Mouse (Mus musculus): ENCODE measurements around the gene Spg21. TPM values are rescaled to one million over a fixed set of nuclear protein-coding genes. Genes with fewer than 3 reads are reported as not detected.
A peak's percentile ranks its signal among the peaks of the same experiment; 100 is the strongest.

Spg21 gene
- polyA plus RNA-seq, 1 experiment from 2014 or later: 61.3 TPM

GRCm38 (mm10) chr9:65472769-65473168 lies 12.0 kb downstream of the Spg21 start:
- H3K9me3 ChIP-seq (replicated peaks): no peaks in the 10 kb centered on the region
- H3K36me3 ChIP-seq: peaks cover 70% of the 10 kb centered on the region
- H3K4me3 ChIP-seq: no peak overlapping the region
- H3K9ac ChIP-seq: no peak overlapping the region
- no peak for ATAC-seq (ENCODE audit: insufficient number of reproducible peaks, low FRiP score)
- no peak overlapping the region for H3K27ac ChIP-seq (ENCODE audit: poor library complexity, severe bottlenecking)
- no peak overlapping the region for H3K4me2 ChIP-seq
- no peaks in the 10 kb centered on the region for H3K27me3 ChIP-seq (replicated peaks)
- WGBS: 87% methylated on average over 4 of the region's 4 CpGs
- H3K4me1 ChIP-seq (replicated peaks): no peaks in the 10 kb centered on the region

DNA sequence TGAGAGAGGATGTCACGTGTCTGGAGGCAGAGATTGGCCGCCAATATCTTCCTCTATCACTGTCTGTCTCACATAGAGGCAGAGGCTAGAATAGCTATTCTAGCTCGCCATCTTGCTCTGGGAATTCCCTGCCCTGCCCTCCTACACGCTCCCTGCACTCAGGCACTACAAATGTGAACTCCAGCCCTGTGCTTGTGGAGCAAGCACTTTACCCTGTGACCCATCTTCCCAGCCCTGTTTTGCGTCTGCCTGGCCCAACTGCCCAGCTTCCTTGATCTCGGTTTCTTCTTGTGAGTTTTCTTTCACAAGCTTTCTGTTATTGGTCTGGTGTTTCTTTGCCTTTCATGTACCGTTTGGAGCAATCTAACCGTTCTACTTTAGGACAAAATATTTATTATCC lies 18.4 kb downstream of the Spg21 start:
- Histone ChIP-seq H3K36me3 (peaks cover 83% of the 10 kb centered on the region), H3K9me3 (replicated peaks) (no peaks in the 10 kb centered on the region), H3K4me2 (no peak overlapping the region), H3K27me3 (replicated peaks) (no peaks in the 10 kb centered on the region), H3K4me3 (no peak overlapping the region), H3K4me1 (replicated peaks) (no peaks in the 10 kb centered on the region), H3K27ac (ENCODE audit: poor library complexity, severe bottlenecking) (no peak overlapping the region), H3K9ac (no peak overlapping the region)
- no peak for ATAC-seq (ENCODE audit: insufficient number of reproducible peaks, low FRiP score)
- 75% methylated on average over 8 of the region's 8 CpGs for WGBS

- H3K9ac ChIP-seq: no peak overlapping the region
- 77% methylated on average over 5 of the region's 5 CpGs for WGBS
- no peaks in the 10 kb centered on the region for H3K9me3 ChIP-seq (replicated peaks)
- H3K27me3 ChIP-seq (replicated peaks): no peaks in the 10 kb centered on the region
- no peak for ATAC-seq (ENCODE audit: insufficient number of reproducible peaks, low FRiP score)
- H3K27ac ChIP-seq (ENCODE audit: poor library complexity, severe bottlenecking): no peak overlapping the region
- peaks cover 83% of the 10 kb centered on the region for H3K36me3 ChIP-seq
- no peak overlapping the region for H3K4me3 ChIP-seq
- no peaks in the 10 kb centered on the region for H3K4me1 ChIP-seq (replicated peaks)
- H3K4me2 ChIP-seq: no peak overlapping the region
Observed at GRCm38 (mm10) chr9:65480071-65480470, 19.3 kb downstream of the Spg21 start.

DNA sequence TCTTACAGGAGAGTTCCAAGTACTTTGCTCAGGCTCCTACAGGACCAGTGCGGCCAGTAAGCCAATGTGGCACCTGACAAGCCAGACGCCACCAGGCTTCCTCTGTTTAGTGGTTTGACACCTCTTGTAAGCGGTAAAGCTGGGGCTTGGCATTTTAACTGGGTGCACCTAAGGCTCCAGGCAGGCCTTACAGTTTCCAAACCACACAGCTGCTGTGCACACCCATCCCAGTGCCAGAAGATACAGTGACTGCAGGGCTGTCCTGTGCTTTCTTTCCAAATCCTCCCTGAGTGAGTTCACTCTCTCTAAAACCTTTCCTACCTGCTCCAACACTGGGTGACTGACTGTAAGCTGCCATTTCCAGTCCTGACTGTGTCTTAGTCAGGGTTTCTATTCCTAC lies 30.7 kb downstream of the Spg21 start:
- no peak overlapping the region for H3K4me3 ChIP-seq
- H3K36me3 ChIP-seq: peaks cover 27% of the 10 kb centered on the region

DNA sequence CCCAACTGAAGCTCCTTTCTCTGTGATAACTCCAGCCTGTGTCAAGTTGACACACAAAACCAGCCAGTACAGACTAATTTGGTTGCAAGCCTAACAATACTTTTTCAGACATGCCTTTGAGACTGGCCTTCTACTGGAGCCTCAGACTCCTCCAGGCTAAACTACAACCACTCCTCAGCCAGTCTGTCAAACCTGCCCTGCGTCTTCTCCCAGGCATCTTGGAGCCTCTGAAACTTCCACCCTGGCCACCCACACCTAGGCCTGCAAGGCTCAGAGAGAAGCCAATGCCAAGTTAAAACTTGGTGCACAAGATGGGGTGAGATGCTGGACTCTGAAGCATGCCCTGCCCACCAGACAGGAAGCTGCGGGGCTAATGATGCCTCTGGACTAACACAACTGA lies 31.6 kb downstream of the Spg21 start:
- Histone ChIP-seq H3K9me3 (replicated peaks) (0 out of 2 replicates have a peak, but pooled peaks cover 4% of the 10 kb centered on the region), H3K4me2 (no peak overlapping the region), H3K9ac (no peak overlapping the region), H3K27ac (ENCODE audit: poor library complexity, severe bottlenecking) (no peak overlapping the region), H3K4me1 (replicated peaks) (no peaks in the 10 kb centered on the region), H3K36me3 (peaks cover 18% of the 10 kb centered on the region), H3K27me3 (replicated peaks) (no peaks in the 10 kb centered on the region), H3K4me3 (no peak overlapping the region)
- ATAC-seq (ENCODE audit: insufficient number of reproducible peaks, low FRiP score): no peak
- 81% methylated on average over 2 of the region's 2 CpGs for WGBS

More for the DNA sequence above, 30.7 kb downstream of the Spg21 start:
- no peak overlapping the region for H3K27ac ChIP-seq (ENCODE audit: poor library complexity, severe bottlenecking)
- H3K4me2 ChIP-seq: no peak overlapping the region
- no peak for ATAC-seq (ENCODE audit: insufficient number of reproducible peaks, low FRiP score)
- H3K27me3 ChIP-seq (replicated peaks): no peaks in the 10 kb centered on the region
- H3K9me3 ChIP-seq (replicated peaks): 0 out of 2 replicates have a peak, but pooled peaks cover 4% of the 10 kb centered on the region
- H3K9ac ChIP-seq: no peak overlapping the region
- no peaks in the 10 kb centered on the region for H3K4me1 ChIP-seq (replicated peaks)
- 82% methylated on average over 3 of the region's 3 CpGs for WGBS

GRCm38 (mm10) chr9:65492851-65493250 lies 32.1 kb downstream of the Spg21 start:
- H3K36me3 ChIP-seq: peaks cover 13% of the 10 kb centered on the region

GRCm38 (mm10) chr9:65502146-65502545 lies 41.4 kb downstream of the Spg21 start:
- Histone ChIP-seq H3K36me3 (no peaks in the 10 kb centered on the region), H3K4me2 (no peak overlapping the region), H3K4me1 (replicated peaks) (peaks cover 2% of the 10 kb centered on the region; the same call in 1 of the 2 replicates), H3K9ac (no peak overlapping the region), H3K27ac (ENCODE audit: poor library complexity, severe bottlenecking) (no peak overlapping the region), H3K27me3 (replicated peaks) (0 out of 2 replicates have a peak, but pooled peaks cover 4% of the 10 kb centered on the region), H3K9me3 (replicated peaks) (no peaks in the 10 kb centered on the region), H3K4me3 (no peak overlapping the region)
- no peak for ATAC-seq (ENCODE audit: insufficient number of reproducible peaks, low FRiP score)
- WGBS: 43% methylated on average over 8 of the region's 8 CpGs

More at GRCm38 (mm10) chr9:65492851-65493250, 32.1 kb downstream of the Spg21 start:
- Histone ChIP-seq H3K4me1 (replicated peaks) (no peaks in the 10 kb centered on the region), H3K4me2 (no peak overlapping the region), H3K27ac (ENCODE audit: poor library complexity, severe bottlenecking) (no peak overlapping the region), H3K9me3 (replicated peaks) (0 out of 2 replicates have a peak, but pooled peaks cover 4% of the 10 kb centered on the region), H3K27me3 (replicated peaks) (no peaks in the 10 kb centered on the region), H3K4me3 (no peak overlapping the region), H3K9ac (no peak overlapping the region)
- WGBS: 82% methylated on average over 4 of the region's 4 CpGs
- ATAC-seq (ENCODE audit: insufficient number of reproducible peaks, low FRiP score): no peak

DNA sequence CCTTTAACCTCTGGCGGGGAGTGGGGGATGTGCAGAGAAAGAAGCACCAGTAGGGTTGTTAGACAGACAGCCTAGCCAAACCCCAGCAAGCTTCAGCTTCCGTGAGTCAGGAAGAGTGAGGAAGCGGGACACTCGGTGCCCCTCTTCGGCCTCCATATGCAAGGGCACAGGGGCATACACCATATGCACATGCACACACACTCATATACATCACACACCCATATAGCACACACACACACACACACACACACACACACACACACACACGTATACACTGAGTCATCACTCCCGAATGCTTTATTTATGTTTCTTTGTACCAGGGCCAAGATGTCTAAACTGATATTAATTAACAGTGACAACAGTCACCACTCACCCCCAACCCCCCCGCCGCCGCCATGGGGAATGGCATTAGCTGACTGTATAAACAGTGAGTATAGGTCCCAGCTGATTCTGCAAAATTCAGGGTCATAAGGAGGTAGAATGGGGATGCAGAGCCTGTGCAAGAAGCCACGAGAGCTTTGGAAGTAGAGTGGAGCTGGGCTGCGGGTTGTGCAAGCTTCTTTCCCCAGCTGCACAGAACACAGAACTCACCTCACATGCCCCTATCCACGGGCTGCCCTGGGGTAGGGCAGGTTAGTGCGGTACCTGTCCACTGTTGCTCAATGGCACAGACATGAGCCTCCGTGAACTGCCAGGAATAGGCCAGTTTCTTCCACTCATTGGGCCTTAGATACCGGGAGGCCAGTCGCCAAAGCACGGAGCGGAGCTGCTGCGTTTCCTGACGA lies 42.2 kb downstream of the Spg21 start:
- Histone ChIP-seq H3K4me3 (no peak overlapping the region), H3K9me3 (replicated peaks) (no peaks in the 10 kb centered on the region), H3K36me3 (no peaks in the 10 kb centered on the region), H3K27ac (ENCODE audit: poor library complexity, severe bottlenecking) (no peak overlapping the region), H3K4me1 (replicated peaks) (peaks cover 2% of the 10 kb centered on the region; the same call in 1 of the 2 replicates), H3K27me3 (replicated peaks) (0 out of 2 replicates have a peak, but pooled peaks cover 4% of the 10 kb centered on the region), H3K4me2 (no peak overlapping the region), H3K9ac (no peak overlapping the region)
- 79% methylated on average over 21 of the region's 21 CpGs for WGBS
- ATAC-seq (ENCODE audit: insufficient number of reproducible peaks, low FRiP score): 0 out of 2 replicates have a peak, but pooled peaks have one; percentile 33

- ATAC-seq (ENCODE audit: insufficient number of reproducible peaks, low FRiP score): no peak
- Histone ChIP-seq H3K4me1 (replicated peaks) (peaks cover 19% of the 10 kb centered on the region), H3K4me3 (no peak overlapping the region), H3K27ac (ENCODE audit: poor library complexity, severe bottlenecking) (no peak overlapping the region), H3K4me2 (no peak overlapping the region), H3K9me3 (replicated peaks) (no peaks in the 10 kb centered on the region), H3K36me3 (no peaks in the 10 kb centered on the region), H3K27me3 (replicated peaks) (peaks cover 7% of the 10 kb centered on the region), H3K9ac (no peak overlapping the region)
- WGBS: 35% methylated on average over 7 of the region's 7 CpGs
Observed at GRCm38 (mm10) chr9:65508449-65508848, 47.7 kb downstream of the Spg21 start.

DNA sequence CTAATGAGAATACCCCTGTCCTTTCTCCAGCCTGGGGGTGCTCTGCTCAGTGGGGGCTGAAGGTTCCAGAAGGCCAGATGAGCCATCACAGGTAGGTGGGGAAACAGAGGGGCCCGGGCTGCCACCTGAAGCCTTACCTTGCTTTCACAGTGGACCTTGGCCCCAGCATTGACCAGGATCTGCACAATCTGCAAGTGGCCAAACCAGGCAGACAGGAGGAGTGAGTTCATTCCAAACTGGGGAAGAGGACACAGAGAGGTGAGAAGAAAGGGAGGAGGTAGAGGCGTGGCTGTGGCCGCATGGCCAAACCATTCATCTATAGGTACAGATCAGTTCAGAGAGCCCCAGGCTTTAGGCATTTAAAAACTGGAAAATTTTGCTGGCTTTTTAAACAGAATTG lies 51.8 kb downstream of the Spg21 start:
- no peak overlapping the region for H3K9ac ChIP-seq
- 76% methylated on average over 3 of the region's 3 CpGs for WGBS
- ATAC-seq (ENCODE audit: insufficient number of reproducible peaks, low FRiP score): no peak
- no peaks in the 10 kb centered on the region for H3K36me3 ChIP-seq
- no peak overlapping the region for H3K4me3 ChIP-seq
- peaks cover 4% of the 10 kb centered on the region for H3K27me3 ChIP-seq (replicated peaks)
- peaks cover 19% of the 10 kb centered on the region for H3K4me1 ChIP-seq (replicated peaks)
- H3K4me2 ChIP-seq: no peak overlapping the region
- no peaks in the 10 kb centered on the region for H3K9me3 ChIP-seq (replicated peaks)
- no peak overlapping the region for H3K27ac ChIP-seq (ENCODE audit: poor library complexity, severe bottlenecking)

DNA sequence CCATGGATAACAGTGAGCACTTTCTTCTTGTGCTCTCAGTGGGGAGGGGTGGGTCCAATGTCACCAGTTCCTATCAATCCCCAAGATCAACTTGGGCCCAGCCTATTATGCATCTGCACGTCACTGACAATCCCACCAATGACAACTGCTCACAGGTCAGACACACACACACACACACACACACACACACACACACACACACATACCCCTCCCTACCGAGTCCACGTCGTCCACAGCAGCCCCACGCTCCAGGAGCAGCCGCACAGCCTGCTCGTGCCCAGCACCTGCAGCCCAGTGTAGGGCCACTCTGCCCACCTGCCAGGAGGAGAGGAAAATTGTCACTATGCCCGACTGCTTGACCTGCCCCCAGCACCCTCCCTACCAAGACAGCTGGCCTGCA lies 53.7 kb downstream of the Spg21 start:
- WGBS: 77% methylated on average over 8 of the region's 8 CpGs
- Histone ChIP-seq H3K9ac (no peak overlapping the region), H3K27ac (ENCODE audit: poor library complexity, severe bottlenecking) (no peak overlapping the region), H3K36me3 (no peaks in the 10 kb centered on the region), H3K4me1 (replicated peaks) (peaks cover 6% of the 10 kb centered on the region; the same call in 1 of the 2 replicates), H3K4me2 (no peak overlapping the region), H3K4me3 (no peak overlapping the region), H3K27me3 (replicated peaks) (peaks cover 6% of the 10 kb centered on the region), H3K9me3 (replicated peaks) (no peaks in the 10 kb centered on the region)
- no peak for ATAC-seq (ENCODE audit: insufficient number of reproducible peaks, low FRiP score)

All from heart, embryonic 12.5 days (tissue).